Mouse (Mus musculus) kidney, postnatal 0 days (tissue): ENCODE measurements at regions not wholly inside any gene's neighbourhood (a gene's known extent, or its start where the extent isn't known, plus 50 kb on each side); places are given as distances from the start of the nearest gene placed in this dataset.

Experiments used
- ATAC-seq: fragments of 200-750 bp; cut with Nextera tagmentation; replicated peaks from 2 replicates; pipeline ENCODE4 v1.8.0; 2017; ENCODE audit warnings: low read depth, moderate number of reproducible peaks, moderate TSS enrichment, moderate library complexity; ENCODE audit not compliant: low FRiP score
- DNase-seq: peaks from one replicate; pipeline ENCODE4 v3.0.0-alpha.2; 2016; ENCODE audit warnings: low spot score
- H3K27ac ChIP-seq: fragments of 300-500 bp; sonication (generic); 2 replicates; pipeline ENCODE4 v1.5.1; 2014; ENCODE audit warnings: mild to moderate bottlenecking
- H3K27me3 ChIP-seq: fragments of 300-500 bp; sonication (generic); 2 replicates; pipeline ENCODE4 v1.6.1; 2014; ENCODE audit warnings: low read length, mixed read lengths; ENCODE audit not compliant: insufficient read depth
- H3K36me3 ChIP-seq: fragments of 300-500 bp; sonication (generic); 2 replicates; pipeline ENCODE4 v1.6.1; 2014; ENCODE audit warnings: low read length, mixed read lengths; ENCODE audit not compliant: insufficient read depth
- H3K4me1 ChIP-seq: fragments of 300-500 bp; sonication (generic); replicated peaks from 2 replicates; pipeline ENCODE4 v1.6.1; 2014; ENCODE audit warnings: antibody characterized with exemption, low read length, mixed read lengths; ENCODE audit not compliant: insufficient read depth
- H3K4me2 ChIP-seq: fragments of 300-500 bp; sonication (generic); 2 replicates; pipeline ENCODE4 v1.6.1; 2014; ENCODE audit warnings: mild to moderate bottlenecking, low read length, moderate library complexity, mixed read lengths
- H3K4me3 ChIP-seq: fragments of 300-500 bp; sonication (generic); replicated peaks from 2 replicates; pipeline ENCODE4 v1.5.1; 2014; ENCODE audit warnings: low read depth, low read length
- H3K9ac ChIP-seq: fragments of 300-500 bp; sonication (generic); 2 replicates; pipeline ENCODE4 v1.6.1; 2014; ENCODE audit warnings: low read depth, low read length
- H3K9me3 ChIP-seq: fragments of 300-500 bp; sonication (generic); replicated peaks from 2 replicates; pipeline ENCODE4 v1.6.1; 2016; ENCODE audit warnings: low read length, inconsistent platforms, mixed read lengths
- CTCF ChIP-seq: IDR thresholded peaks from 2 replicates; pipeline ENCODE4 v1.5.1; 2016; ENCODE audit warnings: antibody characterized with exemption, low read depth, mild to moderate bottlenecking, moderate library complexity
- WGBS: fragments of 180-500 bp; shearing (Covaris S2); extraction: QIAGEN DNeasy Blood & Tissue Kit; methylation state at CpG from one replicate; pipeline ENCODE4 v1.1.7; 2014; 5-methylcytosine and 5-hydroxymethylcytosine counted together

DNA sequence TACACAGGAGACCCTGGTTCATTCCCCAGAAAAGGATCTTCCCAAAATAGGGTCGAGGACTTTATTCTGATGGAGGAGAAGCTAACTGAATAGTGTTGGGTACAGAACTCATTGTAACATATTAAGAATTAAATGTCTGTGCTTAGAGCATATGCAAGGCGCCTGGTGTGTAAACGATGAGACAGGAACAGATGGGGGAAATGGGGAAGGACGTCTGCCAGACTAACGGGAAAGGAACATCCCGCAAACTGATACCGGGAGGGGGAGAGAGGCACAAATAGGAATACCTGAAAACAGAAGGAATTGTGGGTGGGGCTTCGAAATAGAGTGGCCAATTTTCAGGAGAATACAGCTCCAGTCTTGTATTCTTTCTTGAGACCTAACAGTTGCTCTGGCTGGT, 268.6 kb upstream of the Tbx3 start:
- WGBS, result 75% methylated on average over 8 of the region's 8 CpGs
- no peaks in the 10 kb centered on the region for H3K4me1 ChIP-seq
- no peak overlapping the region for H3K27ac ChIP-seq
- H3K4me3 ChIP-seq, result no peak overlapping the region
- no peak for TF ChIP-seq CTCF
- H3K27me3 ChIP-seq, result no peaks in the 10 kb centered on the region
- H3K4me2 ChIP-seq, result no peak overlapping the region
- no peaks in the 10 kb centered on the region for H3K36me3 ChIP-seq
- H3K9me3 ChIP-seq, result no peaks in the 10 kb centered on the region
- H3K9ac ChIP-seq, result no peak overlapping the region
- DNase-seq, result no peak
- ATAC-seq, result no peak

DNA sequence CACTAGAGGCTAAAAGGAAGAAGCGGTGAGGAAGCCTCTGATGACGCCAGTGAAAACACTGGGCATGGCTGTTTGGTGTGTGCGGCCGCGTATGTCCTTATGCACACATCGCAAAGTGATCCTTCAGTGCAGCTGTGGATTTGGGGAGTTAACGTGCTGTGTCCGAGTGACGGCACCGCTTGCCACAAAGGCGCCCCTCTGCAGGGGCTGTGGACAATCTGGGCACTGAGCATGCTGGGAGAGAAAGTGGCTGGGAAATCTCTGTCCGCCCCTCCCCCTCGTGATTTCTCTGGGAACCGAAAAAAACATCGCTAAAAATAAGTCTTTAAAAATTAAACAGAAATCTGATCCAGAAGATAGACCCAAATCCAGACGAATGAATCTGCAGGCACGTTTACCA, 267.8 kb upstream of the Tbx3 start:
- WGBS, result 48% methylated on average over 17 of the region's 17 CpGs
- Histone ChIP-seq H3K27me3 (no peaks in the 10 kb centered on the region), H3K4me3 (no peak overlapping the region), H3K36me3 (no peaks in the 10 kb centered on the region), H3K4me2 (no peak overlapping the region), H3K27ac (no peak overlapping the region), H3K9me3 (no peaks in the 10 kb centered on the region), H3K4me1 (no peaks in the 10 kb centered on the region), H3K9ac (no peak overlapping the region)
- DNase-seq (no peak), ATAC-seq (no peak)
- TF ChIP-seq CTCF, result no peak

DNA sequence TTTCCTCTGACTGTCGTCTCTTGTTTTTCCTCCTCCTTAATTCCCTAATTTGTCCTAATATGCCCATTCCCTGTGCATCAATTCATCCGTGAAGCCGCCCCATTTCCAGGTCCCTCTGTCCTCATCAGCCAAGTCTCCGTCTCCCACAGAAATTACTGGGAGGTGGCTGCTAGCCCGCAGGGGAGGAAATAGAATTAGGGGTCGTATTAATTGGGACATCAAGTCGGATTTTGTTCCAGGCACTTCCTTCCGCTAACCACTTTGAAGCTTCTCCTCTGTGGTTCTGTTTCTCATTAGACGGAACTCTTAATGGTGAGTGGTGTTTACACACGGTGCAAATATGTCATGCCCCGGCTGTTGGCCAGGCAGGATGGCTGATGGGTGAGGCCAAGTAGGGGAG, 259.5 kb upstream of the Tbx3 start:
- no peaks in the 10 kb centered on the region for H3K9me3 ChIP-seq
- no peak for TF ChIP-seq CTCF
- 36% methylated on average over 11 of the region's 11 CpGs for WGBS

DNA sequence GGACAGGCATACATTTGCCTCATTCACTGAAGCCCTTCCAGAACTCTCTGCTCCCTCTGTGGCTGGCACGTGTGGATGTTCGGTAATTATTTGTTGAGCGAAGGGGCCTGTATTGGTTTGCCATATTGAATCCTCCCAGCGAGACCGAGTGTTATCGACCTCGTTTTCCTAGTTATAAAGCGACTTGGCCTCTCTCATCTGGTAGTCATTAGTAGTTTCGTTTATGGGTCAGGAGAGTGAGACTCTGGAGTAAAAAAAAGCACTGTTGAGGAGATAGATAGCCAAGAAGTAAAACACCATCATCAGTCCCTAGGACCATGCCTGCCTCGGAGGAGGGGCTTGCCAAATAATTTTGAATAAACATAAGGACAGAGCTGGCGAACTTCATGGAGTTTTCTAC, 254.6 kb upstream of the Tbx3 start:
- Histone ChIP-seq H3K9me3 (no peaks in the 10 kb centered on the region), H3K4me3 (no peak overlapping the region), H3K36me3 (no peaks in the 10 kb centered on the region), H3K9ac (no peak overlapping the region), H3K4me2 (no peak overlapping the region), H3K27ac (no peak overlapping the region), H3K27me3 (no peaks in the 10 kb centered on the region), H3K4me1 (no peaks in the 10 kb centered on the region)
- TF ChIP-seq CTCF, result no peak
- 78% methylated on average over 11 of the region's 11 CpGs for WGBS
- ATAC-seq (no peak), DNase-seq (no peak)

More for the DNA sequence above, 259.5 kb upstream of the Tbx3 start:
- no peaks in the 10 kb centered on the region for H3K4me1 ChIP-seq
- no peak overlapping the region for H3K4me3 ChIP-seq
- H3K27me3 ChIP-seq, result no peaks in the 10 kb centered on the region
- H3K9ac ChIP-seq, result no peak overlapping the region
- H3K36me3 ChIP-seq, result no peaks in the 10 kb centered on the region
- H3K4me2 ChIP-seq, result no peak overlapping the region
- no peak for ATAC-seq
- H3K27ac ChIP-seq, result no peak overlapping the region
- DNase-seq, result no peak

DNA sequence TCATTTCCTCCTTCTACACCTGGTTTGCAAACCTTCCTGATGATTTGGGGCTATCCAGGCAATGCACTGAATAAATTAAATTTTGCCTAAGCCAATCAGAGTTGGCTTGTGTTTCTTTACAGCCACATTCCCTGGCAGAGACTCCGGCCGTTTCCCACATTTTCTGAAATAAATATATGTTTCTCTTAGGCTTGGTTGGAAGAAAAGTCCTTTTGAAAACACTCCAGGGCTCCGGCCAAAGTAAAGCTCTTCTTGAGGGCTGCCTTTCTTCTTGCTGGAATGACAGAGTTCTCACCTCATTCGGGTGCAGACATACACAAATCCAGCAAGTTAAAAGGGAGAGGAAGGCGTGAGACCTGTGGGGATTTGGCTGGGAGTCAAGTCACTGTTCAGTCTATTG, 252.0 kb upstream of the Tbx3 start:
- Histone ChIP-seq H3K4me1 (no peaks in the 10 kb centered on the region), H3K36me3 (no peaks in the 10 kb centered on the region), H3K4me2 (no peak overlapping the region), H3K9ac (no peak overlapping the region), H3K9me3 (no peaks in the 10 kb centered on the region), H3K27ac (no peak overlapping the region), H3K27me3 (no peaks in the 10 kb centered on the region), H3K4me3 (no peak overlapping the region)
- 36% methylated on average over 5 of the region's 5 CpGs for WGBS
- no peak for DNase-seq
- ATAC-seq, result no peak
- TF ChIP-seq CTCF, result no peak

DNA sequence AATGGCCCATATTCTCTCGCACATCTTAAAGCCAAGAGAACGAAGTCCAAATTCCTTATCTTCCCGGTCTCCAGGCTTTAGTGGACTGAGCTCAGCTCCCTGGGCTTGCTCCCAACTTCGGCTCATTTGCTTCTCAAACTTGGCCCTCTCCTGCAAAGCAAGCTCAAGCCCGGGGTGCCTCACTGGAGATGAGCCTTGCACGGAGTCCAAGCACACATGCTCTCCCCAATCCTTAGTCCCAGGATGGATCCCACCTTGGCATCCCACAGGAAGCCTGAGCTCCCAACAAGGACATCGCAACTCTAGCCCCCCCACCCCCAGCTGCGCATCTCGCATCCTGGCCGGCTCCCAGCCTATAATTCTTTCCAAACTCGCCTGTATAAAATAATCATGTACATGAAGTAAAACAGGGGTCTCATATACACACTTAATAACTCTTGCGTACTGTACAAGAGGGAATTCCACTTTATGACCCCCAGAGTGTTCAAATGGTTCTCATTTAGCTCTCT, 242.9 kb upstream of the Tbx3 start:
- 64% methylated on average over 12 of the region's 12 CpGs for WGBS
- H3K4me1 ChIP-seq, result no peaks in the 10 kb centered on the region
- no peak overlapping the region for H3K4me2 ChIP-seq
- ATAC-seq (no peak), DNase-seq (peak; percentile 39)
- H3K9me3 ChIP-seq, result no peaks in the 10 kb centered on the region
- no peak for TF ChIP-seq CTCF
- H3K36me3 ChIP-seq, result no peaks in the 10 kb centered on the region
- H3K4me3 ChIP-seq, result no peak overlapping the region
- no peak overlapping the region for H3K27ac ChIP-seq
- no peak overlapping the region for H3K9ac ChIP-seq
- no peaks in the 10 kb centered on the region for H3K27me3 ChIP-seq

DNA sequence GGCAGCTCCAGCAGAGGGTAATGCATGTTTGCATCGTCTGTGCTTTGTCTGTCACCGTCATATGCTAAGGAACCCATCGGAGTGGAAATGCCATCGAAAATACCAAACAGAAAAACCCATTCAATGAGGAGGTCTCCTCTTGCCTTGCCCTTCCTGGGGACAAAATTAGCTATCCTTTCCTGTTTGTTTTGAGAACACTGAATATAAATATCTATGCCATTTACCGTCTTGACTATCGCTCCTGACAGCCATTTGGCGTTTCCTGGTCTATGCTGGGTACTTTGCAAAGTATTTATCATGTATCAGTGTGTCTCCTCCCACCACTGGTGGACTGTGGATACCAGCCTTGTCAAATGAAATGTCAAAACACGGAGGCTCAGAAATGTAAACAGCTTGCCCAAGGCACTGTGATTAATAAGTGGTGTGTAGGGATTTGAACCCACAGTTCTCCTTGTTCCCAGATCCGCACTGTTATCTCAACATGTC, 239.2 kb upstream of the Tbx3 start:
- ATAC-seq (no peak), DNase-seq (no peak)
- Histone ChIP-seq H3K4me1 (no peaks in the 10 kb centered on the region), H3K9ac (no peak overlapping the region), H3K4me2 (no peak overlapping the region), H3K9me3 (no peaks in the 10 kb centered on the region), H3K36me3 (no peaks in the 10 kb centered on the region), H3K27ac (no peak overlapping the region), H3K27me3 (no peaks in the 10 kb centered on the region), H3K4me3 (no peak overlapping the region)
- no peak for TF ChIP-seq CTCF
- 78% methylated on average over 9 of the region's 9 CpGs for WGBS
